Mouse (Mus musculus) testis, adult 2 months (tissue): ENCODE data around the gene Cenpm.

Source experiments
- CTCF ChIP-seq: fragments of 200-500 bp; IDR thresholded peaks from 2 replicates; pipeline ENCODE4 v1.5.1; 2012; ENCODE audit warnings: low read depth, mild to moderate bottlenecking, inconsistent platforms, low read length, moderate library complexity; ENCODE audit not compliant: control insufficient read depth, insufficient read depth, insufficient replicate concordance
- POLR2A ChIP-seq: fragments of 200-500 bp; IDR thresholded peaks from 2 replicates; pipeline ENCODE4 v1.6.1; 2012; ENCODE audit warnings: low read depth, mild to moderate bottlenecking, inconsistent platforms, low read length, moderate library complexity; ENCODE audit not compliant: control insufficient read depth

DNA sequence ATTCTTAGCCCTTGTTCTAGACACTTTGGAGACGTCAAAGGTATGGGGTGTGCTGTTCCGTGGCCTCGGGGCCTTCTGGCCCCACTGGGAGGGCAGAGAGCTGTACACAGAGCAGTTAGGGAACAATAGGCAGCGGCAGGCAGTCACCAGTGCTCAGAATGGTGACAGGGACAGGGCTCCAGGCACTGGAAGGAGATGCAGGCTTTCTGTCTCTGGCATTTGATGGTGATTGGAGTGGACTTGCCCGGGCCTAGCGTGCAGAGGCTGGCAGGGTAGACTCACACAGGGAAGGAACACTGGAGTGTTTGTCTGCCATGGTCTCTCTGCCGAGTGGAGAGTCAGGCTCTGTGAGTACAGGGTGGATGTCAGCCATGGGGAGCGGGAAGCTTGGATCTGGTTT is 51.9 kb downstream of the Cenpm start:
- TF ChIP-seq POLR2A (no peak), CTCF (no peak)
